Mouse (Mus musculus): Measurements from ENCODE around the gene Fam219b.

DNA sequence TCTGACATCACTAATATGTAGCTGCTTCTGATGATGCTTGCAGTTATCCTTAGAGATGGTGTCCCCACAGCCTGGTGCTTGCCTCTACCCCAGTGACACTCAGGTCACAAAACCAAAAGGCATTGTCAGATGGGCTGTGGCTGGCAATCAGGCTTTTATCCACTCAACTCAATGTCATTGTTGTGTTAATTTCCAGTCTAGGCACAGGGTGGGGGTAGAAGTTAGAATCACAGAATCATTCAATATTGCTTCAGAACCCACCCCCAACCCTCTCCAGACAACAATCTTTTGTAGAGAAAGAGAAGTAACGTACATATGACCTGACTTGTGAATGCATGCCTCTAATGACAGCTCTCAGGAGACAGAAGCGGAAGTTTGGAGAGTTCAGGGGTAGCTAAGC is 26.8 kb upstream of the Fam219b start:
- TF ChIP-seq MAX (IDR thresholded peaks at IDR 0.05), result no peak
- no peak for TF ChIP-seq CTCF (IDR thresholded peaks at IDR 0.05; ENCODE audit: control insufficient read depth, insufficient read depth, insufficient read length)
- TF ChIP-seq USF1 (IDR thresholded peaks at IDR 0.05; ENCODE audit: low read depth), result no peak

All from C2C12 (cell line).